ENCODE assay signal across 15 mouse cellular contexts in genomic region chr13:6159412-6159811, GRCm38 (mm10).
DNase-seq lines count a peak whose midpoint lies in the region; ATAC-seq and TF ChIP-seq lines count a peak whose summit lies in the region.
"Had no signal": no experiment of that assay in that cellular context is flagged by ENCODE, and none has a peak within 500 bp of the region (broad histone marks: within the 10 kb centered on the region; RNA-seq: fewer than 3 reads in every experiment).

No protein-coding gene starts in this region.

- DNase-seq in embryo, embryonic 10.5 days (ENCODE audit: low spot score): peak; percentile 67
- DNase-seq in forebrain, embryonic 14.5 days (ENCODE audit: low spot score): peak; percentile 71
- peak; percentile 58 for DNase-seq in hindbrain, postnatal 0 days (ENCODE audit: low spot score)
- no peak for DNase-seq in frontal cortex, postnatal 36 days (ENCODE audit: low spot score in 2 of 2)
- no peak for DNase-seq in heart, postnatal 14 days
- DNase-seq: adrenal gland, adult 8-10 months; cerebellum, postnatal 10 days; heart, postnatal 4 days; layer of hippocampus, adult 9-11 months; lung, embryonic 14.5 days; right cerebral cortex, postnatal 4 days; thymus, postnatal 25 days had no signal

- H3K4me2 ChIP-seq in forebrain, embryonic 14.5 days (ENCODE audit: low read length): no peak overlapping the region
- no peak overlapping the region for H3K4me2 ChIP-seq in hindbrain, postnatal 0 days (ENCODE audit: low read depth, low read length)
- no peak overlapping the region for H3K4me2 ChIP-seq in midbrain, embryonic 16.5 days (ENCODE audit: low read length)
- H3K4me2 ChIP-seq: lung, embryonic 14.5 days had no signal

- ATAC-seq in forebrain, embryonic 14.5 days: peak; percentile 79
- ATAC-seq in hindbrain, postnatal 0 days: peak; percentile 72
- ATAC-seq in midbrain, embryonic 16.5 days: peak; percentile 81
- no peak for ATAC-seq in megakaryocyte-erythroid progenitor cell, adult 5-6 weeks (replicated peaks; ENCODE audit: low FRiP score, low TSS enrichment, poor library complexity, severe bottlenecking)

- no peaks in the 10 kb centered on the region for H3K36me3 ChIP-seq in forebrain, embryonic 14.5 days (ENCODE audit: control insufficient read depth, insufficient read depth, low read length)
- no peaks in the 10 kb centered on the region for H3K36me3 ChIP-seq in hindbrain, postnatal 0 days (ENCODE audit: insufficient read depth, low read length)
- no peaks in the 10 kb centered on the region for H3K36me3 ChIP-seq in midbrain, embryonic 16.5 days (ENCODE audit: control insufficient read depth, insufficient read depth, low read length)
- H3K36me3 ChIP-seq: heart, embryonic 10.5 days had no signal

- TF ChIP-seq CTCF in hindbrain, postnatal 0 days (IDR thresholded peaks at IDR 0.05; ENCODE audit: low read depth): no peak

- no peaks in the 10 kb centered on the region for H3K27me3 ChIP-seq in forebrain, embryonic 14.5 days (replicated peaks; ENCODE audit: control insufficient read depth, insufficient read depth, low read length)
- H3K27me3 ChIP-seq in hindbrain, postnatal 0 days (ENCODE audit: insufficient read depth, low read length): no peaks in the 10 kb centered on the region
- H3K27me3 ChIP-seq in midbrain, embryonic 16.5 days (ENCODE audit: control insufficient read depth, insufficient read depth, low read depth, low read length): no peaks in the 10 kb centered on the region

- no peak overlapping the region for H3K4me3 ChIP-seq in forebrain, embryonic 14.5 days (ENCODE audit: low read depth, low read length)
- H3K4me3 ChIP-seq in hindbrain, postnatal 0 days (ENCODE audit: low read length): no peak overlapping the region
- no peak overlapping the region for H3K4me3 ChIP-seq in midbrain, embryonic 16.5 days (ENCODE audit: low read depth, low read length)
- H3K4me3 ChIP-seq: heart, embryonic 10.5 days had no signal

- WGBS in forebrain, embryonic 14.5 days: 16% methylated on average over 2 of the region's 2 CpGs
- 15% methylated on average over 2 of the region's 2 CpGs for WGBS in hindbrain, postnatal 0 days
- WGBS in midbrain, embryonic 16.5 days: 5% methylated on average over 2 of the region's 2 CpGs

- no peak overlapping the region for H3K27ac ChIP-seq in forebrain, embryonic 14.5 days (ENCODE audit: low read depth, low read length)
- no peak overlapping the region for H3K27ac ChIP-seq in hindbrain, postnatal 0 days
- peak overlapping the region; percentile 50; the same call in 1 of the 2 replicates for H3K27ac ChIP-seq in midbrain, embryonic 16.5 days (ENCODE audit: low read length)
- H3K27ac ChIP-seq: heart, embryonic 10.5 days had no signal

- intact Hi-C loops in heart, postnatal 14 days (cut with DNase I): no loop called here

- no peak overlapping the region for H3K9ac ChIP-seq in forebrain, embryonic 14.5 days (ENCODE audit: low read length)
- H3K9ac ChIP-seq in hindbrain, postnatal 0 days (replicated peaks; ENCODE audit: low read length): no peak overlapping the region
- no peak overlapping the region for H3K9ac ChIP-seq in midbrain, embryonic 16.5 days (ENCODE audit: low read depth, low read length)
- H3K9ac ChIP-seq: lung, embryonic 14.5 days had no signal

- peaks cover 8% of the 10 kb centered on the region for H3K4me1 ChIP-seq in forebrain, embryonic 14.5 days (ENCODE audit: control insufficient read depth, insufficient read depth, low read length)
- H3K4me1 ChIP-seq in hindbrain, postnatal 0 days (ENCODE audit: insufficient read depth, low read length): no peaks in the 10 kb centered on the region
- peaks cover 13% of the 10 kb centered on the region for H3K4me1 ChIP-seq in midbrain, embryonic 16.5 days (ENCODE audit: control insufficient read depth, insufficient read depth, low read length)
- H3K4me1 ChIP-seq: heart, embryonic 10.5 days had no signal

- H3K9me3 ChIP-seq in forebrain, embryonic 14.5 days (replicated peaks; ENCODE audit: control insufficient read depth, low read length): no peaks in the 10 kb centered on the region
- no peaks in the 10 kb centered on the region for H3K9me3 ChIP-seq in hindbrain, postnatal 0 days (ENCODE audit: low read length)
- H3K9me3 ChIP-seq in midbrain, embryonic 16.5 days (replicated peaks; ENCODE audit: control insufficient read depth, low read length, poor library complexity, severe bottlenecking): no peaks in the 10 kb centered on the region
- H3K9me3 ChIP-seq: heart, embryonic 10.5 days had no signal

Comparison
In these comparisons a context has a peak if more than half of its experiments do, and no peak if none do; other contexts are left out.
1. DNase-seq: peak in embryo, embryonic 10.5 days (single experiment), forebrain, embryonic 14.5 days (single experiment) and hindbrain, postnatal 0 days (single experiment); none in frontal cortex, postnatal 36 days (0 of 2) and heart, postnatal 14 days (0 of 2).